Mouse (Mus musculus): Measurements from ENCODE around the gene Tbc1d7.
A peak's percentile ranks its signal among the peaks of the same experiment; 100 is the strongest.

Tbc1d7 gene

DNA sequence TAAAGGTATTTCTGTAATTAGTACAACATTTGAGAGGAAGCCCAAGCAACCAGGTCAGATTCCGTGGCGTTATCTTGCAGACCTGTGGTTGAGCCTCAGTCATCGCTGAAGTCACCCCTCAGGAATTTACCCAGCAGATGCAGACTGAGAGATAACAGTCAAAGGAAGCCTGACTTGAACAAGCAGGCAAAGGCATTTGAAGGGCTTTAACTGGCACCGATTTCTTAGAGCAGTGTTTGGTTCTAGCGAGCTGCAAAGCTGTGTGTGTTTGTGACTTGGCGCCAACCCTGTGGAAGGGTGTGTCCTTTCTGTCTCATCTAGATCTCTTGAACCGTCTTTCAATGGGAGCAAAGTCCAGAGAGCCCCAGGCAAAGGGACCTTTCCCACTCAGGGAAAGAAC lies 22.0 kb upstream of the Tbc1d7 start:
- DNase-seq, result no peak

- DNase-seq, result no peak
These were observed 20.5 kb upstream of the Tbc1d7 start for GRCm38 (mm10) chr13:43191741-43192192.

GRCm38 (mm10) chr13:43191290-43191689 lies 20.0 kb upstream of the Tbc1d7 start:
- DNase-seq, result no peak

DNA sequence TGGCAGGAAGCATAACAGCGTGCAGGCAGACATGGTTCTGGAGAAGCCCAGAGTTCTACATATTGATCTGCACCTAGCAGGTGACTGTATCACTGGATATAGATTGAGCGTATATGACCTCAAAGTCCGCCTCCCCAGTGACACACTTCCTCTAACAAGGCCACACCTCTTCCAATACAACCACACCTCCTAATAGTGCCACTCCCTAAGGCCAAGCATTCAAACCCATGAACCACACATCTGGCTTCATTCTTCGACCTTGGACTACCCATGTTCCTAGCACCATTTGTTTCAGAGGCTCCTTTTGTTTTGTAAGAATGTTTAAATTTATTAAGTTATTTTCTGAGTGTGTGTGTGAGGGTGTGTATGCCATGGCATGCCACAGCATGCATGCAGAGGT lies 16.4 kb upstream of the Tbc1d7 start:
- DNase-seq, result no peak

DNA sequence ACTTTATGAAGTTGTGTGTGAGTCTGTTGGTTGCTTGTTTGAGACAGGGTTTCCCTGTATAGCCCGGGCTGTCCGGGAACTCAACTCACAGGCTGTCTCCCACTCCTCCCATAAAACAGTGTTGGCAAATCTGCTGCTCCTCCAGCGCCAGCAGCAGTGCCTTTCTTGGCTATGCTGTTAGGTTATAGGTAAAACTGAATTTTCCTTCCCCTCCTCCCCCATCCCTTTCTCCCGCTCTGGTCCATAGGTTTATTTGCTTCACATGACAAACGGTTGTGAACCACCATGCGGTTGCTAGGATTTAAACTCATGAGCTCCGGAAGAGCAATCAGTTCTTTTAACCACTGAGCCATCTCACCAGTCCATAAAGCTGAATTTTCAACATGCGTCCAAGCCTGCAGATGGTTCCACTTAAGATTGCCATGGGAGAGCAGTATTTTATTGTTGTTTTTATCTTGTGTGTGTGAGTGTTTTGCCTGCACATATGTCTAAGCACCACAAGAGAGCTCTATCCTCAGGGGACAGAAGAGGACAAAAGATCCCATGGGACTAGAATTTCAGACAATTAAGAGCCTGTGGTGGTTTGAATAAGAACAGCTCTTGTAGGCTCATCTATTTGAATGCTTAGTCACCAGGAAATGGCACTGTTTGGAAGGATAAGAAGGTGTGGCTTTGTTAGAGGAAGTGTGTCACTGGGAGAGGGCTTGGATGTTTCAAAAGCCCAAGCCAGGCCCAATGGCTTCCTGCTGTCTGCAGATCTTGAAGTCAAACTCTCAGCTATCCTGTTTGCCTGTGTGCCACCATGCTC lies 12.2 kb upstream of the Tbc1d7 start:
- DNase-seq, result no peak

DNA sequence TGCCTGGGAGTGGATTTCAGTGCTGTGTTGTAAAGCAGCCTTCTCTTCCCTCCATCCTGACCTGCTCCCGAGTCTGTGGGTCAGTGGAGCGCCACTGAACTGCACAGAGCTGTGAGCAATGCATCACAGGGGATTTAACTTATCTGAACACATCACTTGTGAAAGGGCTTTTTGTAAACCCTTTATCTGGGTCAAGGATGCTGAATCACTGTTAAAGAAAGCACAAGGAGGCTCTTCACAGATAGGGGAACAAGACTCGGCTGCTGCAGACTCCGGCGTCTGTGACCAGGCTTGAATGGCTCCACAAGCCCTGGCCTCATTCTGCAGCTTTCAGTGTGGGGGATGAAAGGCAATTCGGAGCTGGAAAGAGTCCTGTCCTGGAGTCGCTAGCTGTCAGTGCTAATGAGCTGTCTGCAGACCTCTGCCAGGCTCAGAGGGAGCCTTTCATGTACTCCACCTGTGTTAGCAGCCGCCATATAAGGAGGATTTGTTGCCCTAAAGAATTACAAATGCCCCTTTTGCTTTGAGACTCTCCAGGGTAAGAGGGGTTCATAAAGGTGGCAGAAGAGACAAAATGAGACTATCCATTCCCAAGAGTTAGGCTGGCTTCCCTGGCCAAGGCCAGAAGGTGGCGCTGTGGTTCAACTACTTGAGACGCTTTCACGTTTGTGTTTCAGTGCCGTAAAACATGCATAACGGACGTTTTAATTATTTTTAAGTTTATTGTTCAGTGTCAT lies 11.3 kb upstream of the Tbc1d7 start:
- DNase-seq, result peak; percentile 77

GRCm38 (mm10) chr13:43181104-43181503 lies 9.8 kb upstream of the Tbc1d7 start:
- DNase-seq, result no peak

GRCm38 (mm10) chr13:43177317-43177716 lies 6.0 kb upstream of the Tbc1d7 start:
- DNase-seq, result no peak

DNA sequence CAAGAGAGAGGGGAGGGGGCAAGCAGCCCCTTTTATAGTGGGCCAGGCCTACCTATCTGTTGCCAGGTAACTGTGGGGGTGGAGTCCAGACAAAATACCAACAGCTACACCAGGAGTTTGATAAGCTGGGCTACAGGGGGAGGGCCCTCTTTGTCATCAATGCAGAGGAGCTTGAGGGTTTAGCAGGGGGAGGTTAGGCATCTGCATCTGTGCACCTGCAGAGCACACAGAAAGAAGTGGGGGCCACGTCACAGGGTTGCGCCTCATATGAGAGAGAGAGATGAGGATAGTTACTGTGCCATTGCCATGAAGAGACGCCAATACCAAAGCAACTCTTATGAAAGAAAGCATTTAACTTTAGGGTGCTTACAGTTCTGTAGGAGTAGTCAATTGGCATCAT lies 5.4 kb upstream of the Tbc1d7 start:
- no peak for DNase-seq

- DNase-seq, result peak; percentile 85
These were observed 2.0 kb upstream of the Tbc1d7 start for GRCm38 (mm10) chr13:43173262-43173661.

- peak; percentile 27 for DNase-seq
These were observed 874 bp upstream of the Tbc1d7 start for GRCm38 (mm10) chr13:43172036-43172713.

DNA sequence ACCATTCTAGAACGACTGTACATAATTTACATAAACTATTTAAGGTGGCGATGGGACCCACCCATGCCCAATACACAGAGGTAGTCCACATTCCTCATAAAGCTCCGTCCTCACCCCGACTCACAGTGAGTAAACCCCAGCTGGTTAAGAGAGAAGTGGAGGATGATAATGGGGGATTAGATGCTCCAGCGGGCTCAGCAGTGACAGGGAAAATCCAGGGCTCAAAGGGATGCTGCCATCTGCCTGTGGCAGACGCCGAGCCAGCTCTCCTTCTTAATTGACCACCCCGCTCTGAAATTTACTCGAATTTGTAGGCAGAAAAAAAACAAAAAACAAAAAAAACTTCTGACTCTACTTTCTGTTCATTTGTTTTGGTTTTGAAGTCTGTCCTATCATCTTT lies 3.6 kb downstream of the Tbc1d7 start:
- no peak for DNase-seq

DNA sequence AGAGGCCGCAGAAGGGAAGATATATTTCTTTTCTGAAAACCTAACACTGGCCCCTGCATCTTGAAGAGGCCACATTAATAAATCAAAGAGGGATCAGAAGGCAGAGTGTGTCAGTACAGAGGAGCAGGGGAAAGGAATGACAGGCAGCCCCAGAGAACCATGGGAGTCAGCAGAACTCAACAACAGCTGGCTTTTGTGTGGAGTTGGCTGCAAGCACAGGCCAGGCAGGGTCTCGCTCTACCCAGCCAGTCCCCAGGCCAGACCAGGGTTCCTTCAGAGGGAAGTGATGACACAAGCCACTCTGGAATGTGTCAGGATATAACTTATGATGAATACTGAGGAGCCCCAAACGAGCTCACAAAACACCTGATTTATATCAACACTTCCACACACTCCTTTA lies 11.9 kb downstream of the Tbc1d7 start:
- peak; percentile 39 for DNase-seq

- peak; percentile 65 for DNase-seq
These were observed 13.0 kb downstream of the Tbc1d7 start for GRCm38 (mm10) chr13:43158281-43158680.

DNA sequence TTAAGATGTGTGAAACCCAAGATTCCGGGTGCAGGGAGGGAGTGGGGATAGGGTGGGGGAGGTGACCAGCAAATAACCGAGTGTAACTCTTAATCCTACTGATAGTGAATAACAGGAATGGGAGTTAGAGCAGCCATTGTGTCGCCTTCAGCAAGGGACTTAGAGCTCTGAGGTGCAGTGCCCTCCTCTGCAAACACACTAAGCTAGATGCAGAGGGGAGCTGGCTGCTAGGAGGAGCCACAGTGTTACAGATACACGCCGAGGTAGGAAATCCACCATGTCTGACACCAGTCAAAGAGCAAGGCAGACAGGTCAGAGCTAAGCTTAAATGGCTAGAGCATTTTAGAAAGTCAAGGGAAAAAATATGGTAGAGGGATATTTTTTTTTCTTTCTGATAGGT lies 13.9 kb downstream of the Tbc1d7 start:
- no peak for DNase-seq

DNA sequence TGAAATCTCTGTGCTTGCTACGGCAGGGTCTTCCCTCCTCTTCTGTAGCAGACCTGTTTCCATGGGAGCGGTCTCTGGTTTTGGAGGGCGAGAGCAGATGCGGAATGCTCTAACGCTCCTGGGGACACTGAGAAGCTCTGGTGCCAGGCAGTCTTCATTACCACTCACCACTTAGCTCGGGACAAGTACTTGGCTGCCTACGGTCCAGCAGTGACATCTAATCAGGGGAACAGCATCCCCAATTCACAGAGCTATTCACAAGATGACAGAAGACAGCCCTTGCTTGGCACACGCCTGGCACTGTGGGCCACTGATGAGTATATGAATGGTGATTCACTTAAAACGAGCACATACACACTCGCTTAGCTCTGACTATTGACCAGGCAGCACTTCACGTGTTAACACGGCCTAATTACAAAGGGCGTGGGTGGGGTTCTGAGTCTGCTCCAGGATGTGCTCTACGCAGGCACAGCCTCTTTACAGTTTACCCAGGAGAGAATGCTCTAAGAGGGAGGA lies 19.2 kb downstream of the Tbc1d7 start:
- no peak for DNase-seq

DNA sequence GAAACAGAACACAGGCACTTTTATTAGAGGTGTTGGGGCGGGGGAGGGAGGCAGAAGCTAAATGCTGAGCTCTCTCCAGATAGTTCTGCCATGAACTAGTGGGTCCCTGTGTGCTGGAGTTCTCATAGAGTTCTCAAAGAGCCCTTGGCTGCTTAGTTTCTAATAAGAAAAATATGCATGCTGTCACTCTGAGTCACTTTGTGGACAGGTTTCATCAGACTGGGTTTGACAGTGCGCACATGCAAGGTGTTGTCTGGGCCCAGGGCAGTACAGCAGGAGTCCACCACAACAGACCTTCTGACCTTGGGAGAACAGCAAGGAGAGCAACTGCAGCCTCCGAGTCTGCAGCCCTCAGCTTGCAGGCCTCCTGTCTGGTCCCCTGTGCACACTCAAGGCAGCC lies 21.6 kb downstream of the Tbc1d7 start:
- DNase-seq, result no peak

- no peak for DNase-seq
These were observed 22.6 kb downstream of the Tbc1d7 start for GRCm38 (mm10) chr13:43148692-43149091.

DNA sequence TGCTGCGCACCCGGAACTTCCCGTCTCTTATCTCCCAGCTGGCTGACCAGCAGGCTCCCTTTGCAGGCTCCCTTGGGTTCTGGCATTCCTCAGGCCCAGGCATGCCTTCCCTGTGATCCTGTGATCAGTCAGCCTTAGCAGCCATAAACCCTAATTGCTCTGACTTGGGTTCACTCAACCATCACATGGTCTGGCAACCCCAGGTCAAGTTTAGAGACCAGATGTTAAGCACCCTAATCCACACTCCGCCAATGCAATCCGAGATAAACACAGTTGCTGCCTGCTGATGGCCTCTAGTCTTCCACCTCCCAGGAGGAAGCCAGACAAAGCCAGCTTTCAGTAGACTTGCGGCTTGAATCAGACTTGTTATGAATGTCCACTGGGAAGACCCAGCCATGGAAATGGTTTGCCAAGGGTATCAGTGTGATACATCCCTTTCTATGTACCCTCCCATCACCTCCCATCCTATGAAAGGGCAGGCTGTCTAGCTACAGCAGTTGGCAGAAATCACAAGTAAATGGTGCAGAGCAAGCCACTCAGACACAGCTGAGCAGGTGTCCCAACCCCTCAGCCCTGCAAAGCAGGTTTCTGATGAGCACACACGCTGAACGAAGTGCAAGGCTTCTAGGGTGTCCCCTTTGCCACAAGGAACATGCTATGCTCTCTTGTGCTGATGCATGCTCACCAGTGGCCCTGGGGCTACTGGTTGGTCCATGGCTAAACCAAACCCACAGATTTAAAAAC lies 24.6 kb downstream of the Tbc1d7 start:
- DNase-seq, result peak; percentile 78

GRCm38 (mm10) chr13:43144720-43145418 lies 26.4 kb downstream of the Tbc1d7 start:
- peak; percentile 30 for DNase-seq

GRCm38 (mm10) chr13:43134468-43134867 lies 36.8 kb downstream of the Tbc1d7 start:
- DNase-seq, result no peak

DNA sequence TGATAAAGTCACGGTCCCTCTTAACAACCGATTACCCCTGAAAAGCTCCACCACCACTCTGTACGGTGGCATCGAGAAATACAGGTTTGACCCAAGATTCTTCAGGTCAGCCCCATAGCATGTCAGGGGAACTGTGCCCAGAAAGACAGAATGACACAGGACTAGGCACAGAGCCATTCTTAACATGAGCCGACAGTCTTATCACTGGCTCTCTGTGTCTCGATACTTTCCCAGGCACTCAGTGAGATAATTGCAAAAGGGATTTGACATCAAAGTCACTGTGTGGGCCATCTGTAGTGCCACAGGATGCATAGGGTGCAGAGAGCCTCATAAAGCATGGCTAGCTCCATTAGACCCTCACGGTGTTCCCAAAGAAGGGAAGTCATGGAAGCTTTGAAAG lies 37.9 kb downstream of the Tbc1d7 start:
- DNase-seq, result no peak
